Mouse (Mus musculus) left cerebral cortex, postnatal 36 days (tissue): ENCODE results near the gene Traf3. TPM values are rescaled to one million over a fixed set of nuclear protein-coding genes. Genes with fewer than 3 reads are reported as not detected.

ENCODE experiments used
- DNase-seq, 2 experiments: peaks; one replicate each; pipeline ENCODE4 v3.0.0; 2021 to 2022; ENCODE audit warnings: low spot score in 2 of 2, mixed read lengths in 1 of 2
- intact Hi-C: fragments of 180-260 bp; cut with DNase I; formaldehyde crosslinking; loops from one replicate; pipeline ENCODE4 v1.15.1; 2025
- total RNA-seq, 2 experiments: library from RNA; stranded (reverse); gene quantifications; 2 replicates each; pipeline ENCODE4 v1.2.3; 2021

Traf3 gene
- 10 to 100 TPM; 51.6 to 55.4 TPM for total RNA-seq

GRCm38 (mm10) chr12:111165831-111166591, at the start of gene Traf3:
Gene Traf3, plus strand, starts transcription at chr12:111166370.
- peak; percentile 57 to 64 for DNase-seq
- intact Hi-C loops = loop anchor here (5.0 to 10.0 kb wide), 2 partner anchors 79 to 359 kb away; no protein-coding TSS in a partner anchor

DNA sequence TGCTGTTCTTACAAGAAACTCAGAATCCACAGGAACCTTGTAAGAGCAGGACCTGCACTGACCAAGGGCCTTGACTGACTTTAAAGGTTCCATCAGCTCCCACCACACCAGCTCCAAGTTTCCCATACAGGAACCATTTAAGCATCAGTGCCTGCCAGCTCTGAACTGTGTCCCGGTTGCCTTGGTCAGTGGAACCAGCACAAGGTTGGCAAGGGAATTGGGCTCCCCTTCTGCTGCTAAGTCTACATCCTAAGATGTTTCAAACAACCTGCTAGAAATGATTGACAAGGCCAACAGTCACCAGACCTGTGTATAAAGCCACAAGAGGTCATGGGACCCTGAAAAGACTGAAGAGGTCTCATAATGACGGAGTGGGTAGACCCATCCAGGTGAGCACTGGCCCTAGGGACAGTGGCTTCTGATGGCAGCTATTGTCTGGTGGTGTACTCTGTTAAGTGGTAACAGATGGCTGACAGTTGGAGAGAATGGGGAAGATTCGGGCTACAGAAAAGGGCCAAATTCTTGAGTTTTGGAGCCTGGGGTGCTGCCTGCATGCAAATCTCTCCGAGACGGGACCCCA, 46.6 kb upstream of the Traf3 start:
- no peak for DNase-seq
- intact Hi-C loops = no loop called here

DNA sequence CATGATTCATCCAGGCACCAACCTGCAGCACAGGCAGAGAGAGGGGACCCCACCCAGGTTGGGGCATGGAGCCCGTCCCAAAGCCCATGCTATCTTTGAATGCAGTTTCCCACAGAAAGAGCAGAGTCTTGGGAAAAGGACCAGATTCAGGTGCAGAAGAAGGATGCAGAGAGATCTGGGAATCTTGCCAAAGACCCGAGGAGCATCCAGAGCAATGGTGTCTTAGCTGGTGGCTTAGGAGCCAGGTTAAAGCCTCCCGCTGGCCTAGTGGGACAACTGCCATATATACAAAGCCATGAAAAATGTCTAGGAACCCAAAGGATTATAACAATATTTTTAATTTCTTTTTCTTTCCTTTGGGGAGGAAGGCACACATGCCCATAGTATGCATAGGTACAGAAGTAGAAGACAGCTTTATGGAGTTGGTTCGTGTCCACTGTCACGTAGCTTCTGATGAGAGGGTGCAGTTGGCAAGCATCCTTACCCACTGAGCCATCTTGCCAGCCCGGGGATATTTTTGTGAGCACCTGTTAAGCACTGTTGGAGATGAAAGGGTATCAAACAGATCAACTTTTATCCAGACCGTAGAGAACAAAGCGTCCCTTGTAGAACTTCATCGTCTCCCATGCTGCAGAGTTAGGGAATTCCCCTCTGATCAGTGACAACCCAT, 45.1 kb upstream of the Traf3 start:
- intact Hi-C loops = no loop called here
- DNase-seq = no peak

DNA sequence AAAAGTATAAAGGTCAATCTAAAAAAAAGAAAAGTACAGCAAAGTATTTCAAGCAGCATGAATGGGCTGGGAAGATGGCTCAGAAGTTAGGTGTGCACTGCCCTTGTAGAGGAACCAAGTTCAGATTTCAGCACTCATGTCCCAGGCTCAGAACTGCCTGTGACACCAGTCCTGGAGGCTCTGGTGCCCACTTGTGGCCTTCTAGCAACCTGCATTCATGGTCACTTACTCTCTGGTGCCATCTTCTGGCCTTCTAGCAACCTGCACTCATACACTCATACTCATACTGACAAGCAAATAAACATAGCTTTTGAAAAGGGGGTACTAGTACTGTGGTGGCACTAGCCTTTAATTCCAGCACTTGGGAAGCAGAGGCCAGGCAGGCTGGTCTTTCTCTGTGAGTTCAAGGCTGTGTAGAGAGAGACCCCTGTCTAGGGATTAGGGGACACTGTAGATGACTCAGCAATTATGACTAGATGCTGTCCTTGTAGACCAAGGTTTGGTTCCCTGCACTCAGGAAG, 43.8 kb upstream of the Traf3 start:
- intact Hi-C loops = no loop called here
- no peak for DNase-seq

DNA sequence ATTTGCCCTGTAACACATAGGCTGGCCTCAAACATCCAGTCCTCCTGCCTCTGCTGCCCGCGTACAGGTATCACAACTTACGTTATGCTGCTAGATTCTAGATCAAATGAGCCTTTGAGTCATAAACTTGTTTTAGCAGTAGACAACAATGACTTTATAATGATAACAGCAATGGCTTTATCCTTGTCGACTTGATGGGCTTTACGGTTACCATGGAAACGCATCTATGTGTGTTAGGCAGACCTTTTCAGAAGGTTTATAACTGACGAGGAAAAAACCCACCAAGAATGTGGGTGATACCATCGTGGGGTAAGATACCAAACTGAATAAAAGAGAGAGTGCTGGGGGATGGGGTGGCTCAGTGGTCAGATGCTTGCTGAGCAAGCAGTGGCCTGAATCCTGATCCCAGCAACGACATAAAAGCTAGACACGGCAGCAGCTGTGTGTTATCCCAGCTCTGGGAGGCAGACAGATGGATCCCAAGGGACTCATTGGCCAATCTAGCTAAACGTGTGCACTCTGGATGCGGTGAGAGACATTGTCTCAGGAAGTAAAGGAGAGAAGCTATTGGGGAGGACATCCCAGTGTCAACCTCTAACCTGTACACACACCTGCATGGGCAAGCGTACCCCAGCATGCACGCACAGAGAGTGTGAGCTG, 41.4 kb upstream of the Traf3 start:
- intact Hi-C loops = no loop called here
- no peak for DNase-seq

GRCm38 (mm10) chr12:111125666-111126065, 40.5 kb upstream of the Traf3 start:
- DNase-seq = no peak
- intact Hi-C loops = no loop called here

DNA sequence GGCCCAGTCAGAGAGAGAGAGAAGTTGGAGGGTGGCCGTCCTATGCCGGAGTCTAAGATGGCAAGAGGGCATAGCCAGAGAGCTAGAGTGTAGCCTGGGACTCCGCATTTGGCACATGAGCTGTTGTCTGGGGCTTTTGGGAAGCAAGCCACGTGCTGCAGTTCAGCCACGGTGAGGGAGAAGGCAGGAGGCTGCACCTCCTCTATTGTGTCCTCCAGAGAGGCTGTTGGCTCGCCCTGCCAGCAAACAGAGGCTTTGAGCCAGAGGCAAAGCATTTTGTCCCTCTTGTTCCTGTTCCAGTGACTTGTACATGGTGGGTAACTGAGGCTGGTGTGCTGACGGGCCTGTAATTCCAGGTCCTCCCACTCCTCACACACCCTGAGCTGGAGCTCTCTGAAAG, 32.0 kb upstream of the Traf3 start:
- DNase-seq = no peak
- intact Hi-C loops = no loop called here

DNA sequence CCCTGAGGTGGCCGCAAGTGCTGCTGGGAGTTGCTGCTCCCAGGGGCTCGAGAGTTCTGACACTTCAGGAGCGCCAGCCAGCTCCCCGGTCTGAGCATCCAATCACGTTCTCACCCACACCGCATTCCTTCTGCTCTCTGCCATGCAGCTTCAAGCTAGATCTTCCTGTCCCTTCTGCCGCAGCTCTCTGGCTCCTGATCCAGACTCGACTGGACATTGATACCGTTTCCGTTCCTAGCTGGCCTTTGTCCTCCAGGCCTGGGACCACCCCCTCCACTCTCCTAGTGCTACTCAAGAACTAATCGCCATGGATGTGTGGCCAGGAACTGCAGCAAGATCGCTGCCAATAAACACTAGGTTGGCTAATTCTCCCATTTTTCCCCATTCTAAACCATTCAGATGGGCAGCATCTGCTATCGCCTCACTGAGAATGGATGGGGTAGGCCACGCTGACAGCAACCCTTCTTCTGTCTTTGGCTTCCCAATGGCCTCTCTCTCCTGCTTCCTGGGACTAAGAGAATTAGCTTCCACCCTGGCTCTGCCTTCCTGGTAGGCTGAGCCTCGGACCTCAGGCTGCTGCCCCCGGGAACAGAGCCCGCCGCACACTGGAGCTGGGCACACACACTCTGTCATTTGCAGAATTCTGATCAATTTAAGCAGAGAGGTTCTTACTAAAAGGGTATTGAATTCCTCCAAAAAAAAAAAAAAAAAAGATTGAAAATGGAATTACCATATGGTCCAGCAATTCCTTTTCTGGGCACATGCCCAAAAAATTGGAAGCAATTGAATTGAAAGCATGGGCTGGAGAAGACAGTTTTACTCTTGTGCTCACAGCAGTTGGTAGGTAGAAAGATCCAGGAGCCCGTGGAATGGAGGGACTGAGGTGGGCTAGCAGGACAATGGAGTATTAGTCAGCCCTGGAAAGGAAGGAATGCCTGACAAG, 31.1 kb upstream of the Traf3 start:
- DNase-seq = peak; percentile 15 to 18
- intact Hi-C loops = no loop called here

- DNase-seq = no peak
- intact Hi-C loops = no loop called here
Measured at GRCm38 (mm10) chr12:111135953-111136352, 30.2 kb upstream of the Traf3 start.

DNA sequence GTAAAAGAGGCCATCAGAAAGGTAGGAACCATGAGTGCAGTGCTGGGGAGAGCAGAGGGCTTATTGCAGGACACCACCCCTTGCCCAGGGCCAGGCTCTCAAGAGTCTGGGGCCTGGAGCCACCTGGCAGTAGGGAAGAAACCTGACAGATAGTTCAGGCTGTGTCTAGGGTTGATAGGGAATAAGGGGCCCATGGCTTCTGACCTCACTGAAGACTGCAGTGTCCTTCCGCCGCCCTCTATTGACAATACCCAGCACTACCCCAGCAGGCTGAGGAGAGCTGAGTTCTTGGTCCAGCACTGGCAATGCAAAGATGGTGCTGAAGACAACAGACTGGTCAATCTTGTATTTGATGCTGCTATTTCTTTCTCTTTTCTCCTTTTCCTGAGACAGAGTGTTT, 29.1 kb upstream of the Traf3 start:
- DNase-seq = no peak
- intact Hi-C loops = no loop called here

DNA sequence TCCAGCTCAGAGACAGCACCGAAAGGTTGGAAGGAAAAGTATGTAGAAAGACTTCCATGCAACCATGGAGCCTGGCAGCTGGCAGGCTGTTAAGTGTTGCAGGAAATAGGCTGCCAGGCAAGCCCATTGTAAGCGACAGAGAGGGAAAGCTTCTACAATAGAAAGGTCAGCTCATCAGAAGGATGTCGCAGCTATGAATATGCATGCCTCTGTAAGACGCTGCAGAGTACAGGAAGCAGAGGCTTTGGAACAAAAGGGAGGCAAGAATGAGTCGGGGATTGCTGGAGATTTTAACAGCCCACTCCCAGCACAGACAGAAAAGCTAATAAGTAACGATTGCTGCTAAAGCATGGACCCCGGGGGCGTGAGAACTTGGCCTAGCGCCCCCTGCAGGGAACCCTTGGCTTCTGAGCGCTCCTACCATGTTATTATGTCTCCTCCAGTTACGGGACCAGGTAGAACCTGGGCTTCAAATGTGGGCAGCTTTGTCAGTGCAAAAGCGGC, 23.1 kb upstream of the Traf3 start:
- intact Hi-C loops = no loop called here
- peak in 1 of 2 experiments; percentile 19 for DNase-seq

- intact Hi-C loops = no loop called here
- DNase-seq = no peak
Measured at GRCm38 (mm10) chr12:111143509-111144063, 22.6 kb upstream of the Traf3 start.

GRCm38 (mm10) chr12:111144598-111144997, 21.6 kb upstream of the Traf3 start:
- DNase-seq = no peak
- intact Hi-C loops = no loop called here

- intact Hi-C loops = no loop called here
- DNase-seq = peak; percentile 48 to 56
Measured at GRCm38 (mm10) chr12:111145269-111145668, 20.9 kb upstream of the Traf3 start.

DNA sequence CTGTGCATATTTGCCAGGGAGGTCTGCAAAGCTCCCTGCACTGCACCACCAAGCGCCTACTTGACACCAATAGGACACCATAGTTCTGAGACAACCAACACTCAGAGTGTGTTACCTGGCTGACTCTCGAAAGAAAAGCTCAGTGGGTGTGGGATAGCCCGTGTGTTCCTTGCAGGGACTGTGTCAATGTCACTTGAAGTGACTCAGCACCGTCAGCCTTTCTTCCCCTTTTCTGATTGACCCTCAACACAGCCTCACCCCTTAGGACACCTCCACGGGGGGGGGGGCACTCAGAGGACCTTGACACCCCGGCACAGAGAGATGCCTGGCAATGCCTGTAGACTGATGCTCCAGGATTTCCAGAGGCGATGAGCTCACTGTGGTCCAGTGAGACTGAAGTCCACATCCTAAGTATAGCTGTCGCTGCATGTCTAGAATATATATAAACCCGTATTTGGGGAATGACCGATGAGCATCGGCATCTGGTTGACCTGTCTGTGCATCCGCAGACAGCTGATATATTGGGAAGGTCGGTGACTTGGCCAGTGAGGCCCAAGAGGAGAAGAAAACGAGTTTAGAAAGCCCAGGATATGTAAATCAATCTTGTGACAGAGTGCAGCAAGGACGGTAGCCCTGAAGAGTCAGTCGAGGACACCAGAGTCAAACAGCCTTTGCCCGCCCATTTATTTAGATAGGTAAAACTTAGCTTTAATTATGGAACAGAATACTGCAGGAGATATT, 16.5 kb upstream of the Traf3 start:
- intact Hi-C loops = no loop called here
- no peak for DNase-seq

GRCm38 (mm10) chr12:111150236-111150596, 16.0 kb upstream of the Traf3 start:
- intact Hi-C loops = no loop called here
- DNase-seq = no peak

DNA sequence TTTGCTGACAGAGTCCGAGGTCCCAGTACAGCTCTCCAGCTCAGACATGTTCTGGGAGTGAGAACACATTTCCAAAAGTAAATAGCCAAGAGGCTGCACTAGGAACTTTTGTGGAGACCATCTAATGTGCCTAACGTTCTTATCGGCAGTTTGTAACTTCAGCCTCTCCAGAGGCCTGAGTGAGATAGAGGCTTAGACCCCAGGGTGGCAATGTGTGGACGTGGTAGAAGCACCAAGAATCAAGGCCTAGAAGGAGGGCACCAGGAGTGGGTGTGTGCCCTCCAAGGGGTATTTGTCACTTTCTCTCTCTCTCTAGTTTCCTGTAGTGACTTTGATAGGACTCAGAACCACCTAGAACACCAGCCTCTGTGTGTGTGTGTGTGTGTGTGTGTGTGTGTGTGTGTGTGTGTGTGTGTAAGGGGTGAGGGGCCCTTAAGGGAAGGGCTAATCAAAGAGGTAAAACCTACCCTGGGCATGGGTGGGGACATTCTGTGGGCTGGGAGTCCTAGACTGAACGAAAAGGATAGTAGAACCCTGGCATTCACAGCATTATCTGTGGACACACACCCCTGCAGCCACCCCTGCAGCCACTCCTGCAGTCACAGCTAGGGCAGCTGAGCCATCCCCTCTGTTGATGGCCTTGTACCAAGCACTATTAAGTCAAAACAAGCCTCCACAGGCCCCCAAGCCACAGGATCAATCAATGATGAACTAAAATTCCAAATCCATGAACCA, 14.6 kb upstream of the Traf3 start:
- intact Hi-C loops = no loop called here
- DNase-seq = no peak
